Mouse (Mus musculus): ENCODE data around the gene Ubash3b. TPM values are rescaled to one million over a fixed set of nuclear protein-coding genes. Genes with fewer than 3 reads are reported as not detected.
A peak's percentile ranks its signal among the peaks of the same experiment; 100 is the strongest.

The Ubash3b gene
- polyA plus RNA-seq, 1 experiment, result 1.6 TPM

GRCm38 (mm10) chr9:40997116-40997779 is 164.2 kb downstream of the Ubash3b start:
- Histone ChIP-seq H3K36me3 (ENCODE audit: control insufficient read depth, insufficient read depth, low read length) (no peaks in the 10 kb centered on the region), H3K27ac (ENCODE audit: insufficient read depth, low read depth, low read length) (no peak overlapping the region), H3K27me3 (ENCODE audit: control insufficient read depth, insufficient read depth, low read length) (no peaks in the 10 kb centered on the region), H3K4me3 (ENCODE audit: low read depth, low read length) (no peak overlapping the region), H3K4me1 (ENCODE audit: control insufficient read depth, insufficient read depth, insufficient read length, low read length) (no peaks in the 10 kb centered on the region)
- 65% methylated on average over 7 of the region's 7 CpGs for WGBS
- TF ChIP-seq POLR2A (IDR thresholded peaks at IDR 0.05; ENCODE audit: low read depth, low read length) (no peak), CTCF (IDR thresholded peaks at IDR 0.05; ENCODE audit: extremely low read depth, insufficient read length, insufficient replicate concordance, low read depth, low read length) (no peak)

GRCm38 (mm10) chr9:40994075-40994474 is 167.4 kb downstream of the Ubash3b start:
- WGBS, result 71% methylated on average over 5 of the region's 5 CpGs
- Histone ChIP-seq H3K27me3 (ENCODE audit: control insufficient read depth, insufficient read depth, low read length) (no peaks in the 10 kb centered on the region), H3K4me1 (ENCODE audit: control insufficient read depth, insufficient read depth, insufficient read length, low read length) (no peaks in the 10 kb centered on the region), H3K36me3 (ENCODE audit: control insufficient read depth, insufficient read depth, low read length) (no peaks in the 10 kb centered on the region), H3K27ac (ENCODE audit: insufficient read depth, low read depth, low read length) (no peak overlapping the region), H3K4me3 (ENCODE audit: low read depth, low read length) (no peak overlapping the region)
- no peak for TF ChIP-seq POLR2A (IDR thresholded peaks at IDR 0.05; ENCODE audit: low read depth, low read length)
- TF ChIP-seq CTCF (IDR thresholded peaks at IDR 0.05; ENCODE audit: extremely low read depth, insufficient read length, insufficient replicate concordance, low read depth, low read length), result no peak

- Histone ChIP-seq H3K4me1 (ENCODE audit: control insufficient read depth, insufficient read depth, insufficient read length, low read length) (no peaks in the 10 kb centered on the region), H3K27me3 (ENCODE audit: control insufficient read depth, insufficient read depth, low read length) (no peaks in the 10 kb centered on the region), H3K27ac (ENCODE audit: insufficient read depth, low read depth, low read length) (no peak overlapping the region), H3K4me3 (ENCODE audit: low read depth, low read length) (no peak overlapping the region), H3K36me3 (ENCODE audit: control insufficient read depth, insufficient read depth, low read length) (no peaks in the 10 kb centered on the region)
- WGBS, result 78% methylated on average over 6 of the region's 6 CpGs
- TF ChIP-seq POLR2A (IDR thresholded peaks at IDR 0.05; ENCODE audit: low read depth, low read length) (no peak), CTCF (IDR thresholded peaks at IDR 0.05; ENCODE audit: extremely low read depth, insufficient read length, insufficient replicate concordance, low read depth, low read length) (no peak)
Measured at GRCm38 (mm10) chr9:40991511-40991910, 170.0 kb downstream of the Ubash3b start.

- no peaks in the 10 kb centered on the region for H3K27me3 ChIP-seq (ENCODE audit: control insufficient read depth, insufficient read depth, low read length)
- TF ChIP-seq POLR2A (IDR thresholded peaks at IDR 0.05; ENCODE audit: low read depth, low read length) (no peak), CTCF (IDR thresholded peaks at IDR 0.05; ENCODE audit: extremely low read depth, insufficient read length, insufficient replicate concordance, low read depth, low read length) (peak; percentile 13; the same call in 1 of the 2 replicates)
- no peaks in the 10 kb centered on the region for H3K4me1 ChIP-seq (ENCODE audit: control insufficient read depth, insufficient read depth, insufficient read length, low read length)
- H3K36me3 ChIP-seq (ENCODE audit: control insufficient read depth, insufficient read depth, low read length), result no peaks in the 10 kb centered on the region
- no peak overlapping the region for H3K4me3 ChIP-seq (ENCODE audit: low read depth, low read length)
- WGBS, result 36% methylated on average over 4 of the region's 4 CpGs
- no peak overlapping the region for H3K27ac ChIP-seq (ENCODE audit: insufficient read depth, low read depth, low read length)
Measured at GRCm38 (mm10) chr9:40989940-40990588, 171.4 kb downstream of the Ubash3b start.

- Histone ChIP-seq H3K4me3 (ENCODE audit: low read depth, low read length) (no peak overlapping the region), H3K36me3 (ENCODE audit: control insufficient read depth, insufficient read depth, low read length) (no peaks in the 10 kb centered on the region), H3K4me1 (ENCODE audit: control insufficient read depth, insufficient read depth, insufficient read length, low read length) (no peaks in the 10 kb centered on the region), H3K27ac (ENCODE audit: insufficient read depth, low read depth, low read length) (no peak overlapping the region), H3K27me3 (ENCODE audit: control insufficient read depth, insufficient read depth, low read length) (no peaks in the 10 kb centered on the region)
- WGBS, result 72% methylated on average over 3 of the region's 3 CpGs
- TF ChIP-seq CTCF (IDR thresholded peaks at IDR 0.05; ENCODE audit: extremely low read depth, insufficient read length, insufficient replicate concordance, low read depth, low read length) (no peak), POLR2A (IDR thresholded peaks at IDR 0.05; ENCODE audit: low read depth, low read length) (no peak)
Measured at GRCm38 (mm10) chr9:40984313-40984712, 177.2 kb downstream of the Ubash3b start.

GRCm38 (mm10) chr9:40983758-40984157 is 177.7 kb downstream of the Ubash3b start:
- 60% methylated on average over 3 of the region's 3 CpGs for WGBS
- no peaks in the 10 kb centered on the region for H3K4me1 ChIP-seq (ENCODE audit: control insufficient read depth, insufficient read depth, insufficient read length, low read length)
- TF ChIP-seq POLR2A (IDR thresholded peaks at IDR 0.05; ENCODE audit: low read depth, low read length) (no peak), CTCF (IDR thresholded peaks at IDR 0.05; ENCODE audit: extremely low read depth, insufficient read length, insufficient replicate concordance, low read depth, low read length) (no peak)
- no peaks in the 10 kb centered on the region for H3K36me3 ChIP-seq (ENCODE audit: control insufficient read depth, insufficient read depth, low read length)
- H3K27ac ChIP-seq (ENCODE audit: insufficient read depth, low read depth, low read length), result no peak overlapping the region
- no peak overlapping the region for H3K4me3 ChIP-seq (ENCODE audit: low read depth, low read length)
- no peaks in the 10 kb centered on the region for H3K27me3 ChIP-seq (ENCODE audit: control insufficient read depth, insufficient read depth, low read length)

GRCm38 (mm10) chr9:40982480-40982879 is 179.0 kb downstream of the Ubash3b start:
- TF ChIP-seq POLR2A (IDR thresholded peaks at IDR 0.05; ENCODE audit: low read depth, low read length), result no peak
- TF ChIP-seq CTCF (IDR thresholded peaks at IDR 0.05; ENCODE audit: extremely low read depth, insufficient read length, insufficient replicate concordance, low read depth, low read length), result peak; percentile 32; the same call in 1 of the 2 replicates
- Histone ChIP-seq H3K36me3 (ENCODE audit: control insufficient read depth, insufficient read depth, low read length) (no peaks in the 10 kb centered on the region), H3K4me3 (ENCODE audit: low read depth, low read length) (no peak overlapping the region), H3K27ac (ENCODE audit: insufficient read depth, low read depth, low read length) (no peak overlapping the region), H3K27me3 (ENCODE audit: control insufficient read depth, insufficient read depth, low read length) (no peaks in the 10 kb centered on the region), H3K4me1 (ENCODE audit: control insufficient read depth, insufficient read depth, insufficient read length, low read length) (no peaks in the 10 kb centered on the region)
- 44% methylated on average over 6 of the region's 6 CpGs for WGBS
